Mouse (Mus musculus): ENCODE measurements at regions not wholly inside any gene's neighbourhood (a gene's known extent, or its start where the extent isn't known, plus 50 kb on each side); places are given as distances from the start of the nearest gene placed in this dataset.
A peak's percentile ranks its signal among the peaks of the same experiment; 100 is the strongest.

DNA sequence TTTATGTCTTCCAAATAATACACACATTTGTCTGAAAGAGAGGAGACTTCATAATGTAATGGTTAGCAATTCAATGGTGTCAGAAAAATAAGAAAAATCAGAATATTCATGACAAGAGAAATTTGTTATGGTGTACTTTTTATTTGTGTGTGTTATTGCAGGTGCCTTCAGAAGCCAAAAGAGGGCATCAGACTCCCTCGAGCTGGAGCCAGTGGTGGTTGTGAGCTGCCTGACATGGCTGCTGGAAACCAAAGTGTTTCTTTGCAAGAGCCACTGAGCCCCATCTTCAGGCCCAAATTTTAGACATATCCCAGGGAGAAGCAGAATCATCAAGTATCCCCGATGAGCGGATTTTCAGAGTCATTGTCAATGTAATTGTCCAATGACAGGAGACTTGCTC is 81.9 kb downstream of the Tm2d3 start:
- DNase-seq, result no peak

DNA sequence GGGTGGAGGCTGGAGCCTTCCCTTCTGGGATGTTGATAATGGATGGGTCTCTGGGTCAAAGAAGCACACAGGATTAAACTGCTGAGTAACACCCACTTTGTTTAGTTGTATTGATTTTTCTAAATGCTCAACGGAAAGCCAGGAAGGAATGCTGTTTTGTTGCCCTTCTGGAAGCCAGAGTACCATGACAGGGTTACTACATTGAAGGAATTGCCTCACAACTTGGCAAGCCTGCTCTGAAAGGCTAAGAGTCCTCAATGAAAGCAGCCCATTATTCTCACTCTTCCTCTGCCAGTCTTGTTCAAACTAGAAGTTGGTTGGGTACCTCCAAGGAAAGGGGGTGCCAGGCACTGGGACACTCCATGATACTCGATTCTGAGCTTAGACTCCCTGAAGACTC is 83.0 kb downstream of the Tm2d3 start:
- no peak for DNase-seq

DNA sequence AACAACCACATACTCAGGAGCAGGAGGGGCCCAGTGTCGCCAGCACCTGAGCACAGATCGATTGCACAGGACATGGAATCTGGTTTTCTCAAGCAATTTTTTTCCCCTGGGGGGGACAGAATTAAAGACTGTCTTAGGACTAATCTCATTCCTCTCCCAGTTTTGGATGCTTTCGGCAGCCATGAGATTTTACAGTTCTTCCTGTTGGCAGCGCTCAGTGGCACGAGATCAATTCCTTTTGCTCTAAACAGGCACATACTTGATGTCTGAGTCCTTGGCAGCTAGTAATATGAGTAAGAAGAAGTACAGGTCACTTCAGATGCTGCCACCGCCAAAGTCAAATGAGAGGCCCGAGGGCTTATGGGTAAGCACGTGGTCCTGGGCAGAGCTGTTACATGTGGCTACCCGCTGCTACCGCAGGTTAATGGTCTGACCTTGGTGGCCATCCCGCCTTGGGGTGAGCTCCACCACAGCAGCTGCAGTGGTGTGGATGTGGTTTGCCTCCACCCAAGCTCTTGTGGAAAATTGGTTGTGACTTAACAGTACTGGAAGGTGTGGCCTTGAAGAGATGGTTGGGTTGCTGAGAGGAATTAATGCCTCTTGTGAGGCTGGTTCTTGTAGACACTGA is 83.5 kb downstream of the Tm2d3 start:
- DNase-seq, result no peak

DNA sequence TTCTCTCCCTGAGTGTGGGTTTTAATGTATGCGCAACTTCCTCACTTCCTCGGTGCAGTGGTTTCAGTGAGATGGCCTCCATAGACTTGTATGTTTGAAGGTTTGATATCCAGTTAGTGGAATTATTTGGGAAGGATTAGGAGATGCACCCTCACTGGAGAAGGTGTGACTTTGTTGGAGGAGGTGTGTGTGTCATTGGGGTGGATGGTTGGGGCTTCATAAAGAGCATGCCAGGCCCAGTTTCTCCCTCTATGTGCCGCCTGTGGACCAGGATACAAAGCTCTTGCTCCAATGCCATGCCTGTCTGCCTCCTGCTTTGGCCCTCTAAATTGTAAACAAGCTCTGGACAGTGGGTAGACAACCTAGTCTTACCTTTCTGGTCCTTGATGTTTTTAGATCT is 84.0 kb downstream of the Tm2d3 start:
- no peak for DNase-seq

DNA sequence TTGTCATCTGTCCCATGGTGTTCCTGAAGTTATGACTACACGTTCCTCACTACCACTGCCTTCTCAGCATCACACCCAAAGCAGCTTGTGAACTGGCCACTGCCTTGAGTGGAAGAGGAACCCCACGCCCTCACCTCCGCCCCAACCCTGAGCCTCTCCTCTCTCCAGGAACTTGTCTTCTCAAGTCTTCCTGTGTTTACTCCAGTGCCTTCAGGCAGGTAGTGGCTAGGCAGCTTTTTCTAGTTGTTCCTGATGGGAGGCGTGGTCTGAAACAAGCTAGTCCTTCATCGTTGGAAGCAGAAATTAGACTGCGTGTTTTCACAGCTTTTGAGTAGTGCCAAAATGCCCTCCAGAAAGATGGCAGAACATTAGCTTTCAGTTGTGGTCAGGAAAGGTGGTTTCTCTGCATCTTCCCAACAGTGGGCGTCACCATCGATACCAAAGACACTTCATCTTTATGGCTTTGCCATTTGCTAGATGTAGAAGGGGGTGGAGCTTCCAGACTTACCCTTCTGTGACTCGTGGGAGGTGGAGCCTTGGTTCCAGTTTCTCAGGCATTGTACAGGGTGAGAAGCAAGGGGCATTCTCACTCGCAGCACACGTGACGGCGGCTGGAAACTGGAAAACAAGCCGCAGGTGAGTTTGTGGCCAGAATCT is 81.7 kb upstream of the Pcsk6 start:
- no peak for DNase-seq

DNA sequence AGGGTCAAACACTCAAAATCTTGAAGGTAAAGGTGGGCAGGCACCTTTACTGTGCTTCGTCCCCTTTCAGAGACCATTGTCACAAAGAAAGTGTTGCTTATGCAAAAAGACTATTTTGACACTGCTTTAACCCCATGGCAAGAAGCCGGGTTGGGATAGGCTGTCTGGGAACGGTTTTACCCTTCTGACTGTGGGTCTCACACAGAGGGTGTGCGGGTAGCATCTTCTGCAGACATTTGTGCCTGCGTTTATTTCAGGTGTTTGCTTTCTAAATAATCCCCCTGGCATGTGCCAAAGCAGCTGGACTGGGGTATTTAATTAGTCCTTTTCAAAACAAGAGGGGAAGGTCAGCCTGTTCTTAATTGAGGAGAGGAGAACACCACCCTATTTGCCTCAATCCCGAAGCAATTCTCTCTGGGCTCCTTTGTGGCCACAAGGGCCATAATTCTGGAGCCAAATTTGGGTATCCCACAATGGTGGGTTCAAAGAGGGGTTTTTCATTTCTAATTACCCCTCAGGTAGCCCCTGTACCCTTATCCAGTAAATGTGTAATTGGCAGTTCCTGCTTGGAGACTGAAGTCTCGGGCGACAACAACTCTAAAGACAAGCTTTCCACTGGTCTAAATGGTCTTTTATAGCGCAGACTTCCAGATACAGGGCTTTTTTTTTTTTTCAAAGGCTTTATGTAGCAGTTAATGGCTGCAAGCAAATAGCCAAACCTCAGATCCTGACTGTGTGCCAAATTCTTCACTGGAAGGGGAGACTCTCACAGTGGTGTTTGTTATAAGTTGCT is 80.8 kb upstream of the Pcsk6 start:
- no peak for DNase-seq

DNA sequence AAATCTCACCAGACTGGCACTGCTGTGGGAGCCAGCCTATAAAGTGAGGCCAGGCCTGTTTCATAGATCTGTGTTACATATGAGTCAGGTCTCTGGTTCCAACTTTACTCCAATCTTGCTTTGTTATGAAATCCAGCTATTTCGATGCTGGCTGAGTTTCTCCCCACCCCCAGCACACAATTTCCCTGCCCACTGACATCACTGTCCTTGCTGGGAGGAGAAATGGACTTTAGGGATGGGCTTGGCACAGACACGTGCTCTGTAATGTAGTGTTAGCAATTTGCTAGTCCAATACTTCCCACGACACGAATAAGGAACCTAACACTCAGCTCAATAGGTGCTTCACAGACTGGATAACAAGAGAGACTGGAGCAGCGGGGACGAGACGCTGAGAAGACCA is 79.5 kb upstream of the Pcsk6 start:
- DNase-seq, result no peak

DNA sequence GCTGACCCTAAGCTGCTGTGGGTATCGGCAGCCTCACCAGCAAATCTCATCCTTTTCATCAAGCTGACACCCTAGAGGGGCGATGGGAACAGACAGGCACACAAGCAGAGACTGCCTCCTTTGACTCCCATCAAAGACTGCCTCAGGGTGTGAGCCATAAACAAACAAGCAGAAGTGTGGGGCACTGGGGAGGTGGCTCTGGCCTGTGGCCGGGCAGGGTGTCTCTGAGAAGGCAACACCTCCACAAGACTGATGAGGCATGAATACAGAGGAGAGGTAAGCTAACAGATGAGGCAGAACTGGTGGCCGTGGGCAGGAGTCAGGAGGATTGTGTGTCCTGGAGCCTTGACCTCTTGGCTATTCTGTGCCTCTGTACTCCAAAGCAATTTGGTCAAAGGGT is 77.8 kb upstream of the Pcsk6 start:
- DNase-seq, result no peak

DNA sequence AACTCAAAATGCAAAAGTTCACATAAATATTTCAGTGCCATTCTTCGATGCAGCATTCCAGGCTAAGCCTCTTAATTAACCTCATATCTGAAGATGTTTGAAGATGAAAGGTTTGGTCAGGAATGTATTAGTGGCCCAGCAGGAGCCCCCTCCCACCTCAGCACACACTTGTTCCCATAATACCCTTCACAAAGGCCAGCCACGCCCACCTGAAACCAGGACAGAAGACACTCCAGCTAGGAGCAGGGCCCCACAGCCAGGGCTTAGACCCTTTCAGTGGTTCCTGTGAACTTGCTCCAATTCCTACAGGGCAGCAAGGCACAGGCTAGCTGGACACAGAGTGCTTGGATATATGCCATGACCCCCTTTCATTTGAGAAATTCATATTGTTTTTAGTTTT is 74.6 kb upstream of the Pcsk6 start:
- DNase-seq, result no peak

DNA sequence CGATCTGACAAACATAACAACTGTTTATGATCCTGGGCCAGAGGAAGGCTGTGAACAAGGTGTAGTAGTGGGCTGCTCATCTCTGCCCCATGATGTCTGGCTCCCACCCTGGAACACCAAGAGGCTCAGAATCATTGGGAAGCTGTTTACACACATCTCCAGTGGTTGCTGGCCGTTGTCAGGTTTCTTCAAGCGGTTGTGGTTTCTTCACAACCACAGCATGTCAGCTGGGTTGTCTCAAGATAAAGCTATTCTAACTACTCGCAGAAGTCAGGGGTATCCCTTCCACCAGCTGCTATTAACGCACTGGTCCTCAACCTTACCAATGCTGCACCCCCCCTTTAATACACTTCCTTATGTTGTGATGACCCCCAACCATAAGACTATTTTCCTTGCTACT is 73.7 kb upstream of the Pcsk6 start:
- no peak for DNase-seq

DNA sequence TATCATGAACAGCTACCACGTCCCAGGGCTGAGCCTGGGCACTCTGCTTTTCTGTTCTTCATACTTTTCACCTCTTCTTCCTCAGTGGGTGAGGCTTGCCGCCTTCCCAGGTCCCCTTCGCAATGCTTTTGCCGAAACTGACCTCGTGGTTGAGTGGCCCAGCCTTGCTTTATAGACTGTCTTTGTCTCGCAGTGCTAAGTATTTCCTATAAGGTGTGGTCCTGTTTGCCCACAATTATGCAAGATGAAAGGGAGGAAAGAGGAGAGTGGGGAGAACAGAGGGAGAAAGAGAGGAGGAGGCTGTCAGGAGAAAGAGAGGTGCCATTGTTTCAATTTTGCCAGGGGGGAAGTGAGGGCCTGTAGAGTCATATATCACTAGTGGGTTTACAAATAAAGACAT is 71.3 kb upstream of the Pcsk6 start:
- no peak for DNase-seq

DNA sequence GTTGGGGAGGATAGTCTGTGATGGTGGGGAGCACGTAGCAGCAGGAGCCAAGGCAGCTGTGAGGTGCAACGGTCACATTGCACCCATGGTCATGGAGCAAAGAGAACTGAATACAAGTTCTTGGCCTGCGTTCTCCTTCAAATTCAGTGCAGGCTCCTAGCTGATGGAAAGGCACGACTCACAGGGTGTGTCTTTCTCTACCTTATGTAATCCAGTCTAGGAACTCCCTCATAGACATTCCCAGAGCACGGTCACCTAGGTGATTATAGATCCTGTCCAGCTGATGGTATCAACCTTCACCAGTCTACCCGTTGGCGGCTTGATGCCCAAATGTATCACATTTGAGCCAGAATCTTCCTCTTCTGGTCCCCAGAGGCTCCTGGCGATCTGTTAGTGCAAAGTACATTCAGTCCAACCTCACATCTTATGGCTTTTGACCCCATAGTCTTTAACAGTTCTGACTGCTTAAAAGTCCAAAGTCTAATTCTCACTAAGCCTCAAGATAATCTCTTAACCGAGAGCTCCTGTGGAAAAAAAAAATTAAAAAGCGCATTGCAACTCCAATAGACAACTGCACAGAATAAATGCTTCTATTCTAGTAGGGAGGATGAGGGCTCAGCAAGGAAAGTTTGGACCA is 69.2 kb upstream of the Pcsk6 start:
- no peak for DNase-seq

DNA sequence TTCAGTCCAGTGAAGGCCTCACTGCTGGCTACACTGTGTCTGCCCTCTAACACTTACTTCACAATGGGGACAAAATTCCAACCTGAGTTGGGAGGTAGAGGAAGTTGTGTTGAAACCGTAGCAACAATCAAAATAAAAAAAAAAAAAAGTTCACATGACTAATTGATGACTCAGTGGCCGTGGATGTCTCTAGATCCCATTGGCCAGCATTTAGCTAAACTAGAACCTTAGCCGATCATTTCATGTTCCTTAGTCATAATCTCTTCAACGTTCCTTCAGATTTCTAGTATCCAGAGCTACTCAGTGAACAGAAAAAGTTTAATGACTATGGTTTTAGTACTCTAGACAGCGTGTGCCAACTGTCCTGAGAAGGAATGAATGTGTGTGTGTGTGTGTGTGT is 59.2 kb upstream of the Pcsk6 start:
- DNase-seq, result no peak

DNA sequence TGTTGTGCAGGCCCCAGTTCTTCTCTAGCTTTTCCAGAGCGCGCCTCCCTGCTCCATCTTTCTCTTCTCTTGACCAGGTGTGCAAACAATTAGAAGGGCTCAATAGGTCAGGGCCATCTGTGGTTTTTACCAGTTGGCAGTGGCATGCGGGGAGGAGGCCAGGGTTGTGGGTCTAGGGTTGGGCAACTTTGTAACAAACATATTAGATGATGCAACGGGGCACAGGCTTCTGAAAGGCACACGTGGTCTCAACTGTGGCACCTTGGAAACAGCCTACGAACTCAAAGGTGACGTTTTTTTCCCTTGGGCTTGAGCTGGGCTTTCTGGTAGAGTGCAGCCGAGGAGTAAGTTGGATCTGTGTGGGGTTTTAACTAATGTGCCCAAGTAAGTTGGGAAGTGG is 58.7 kb upstream of the Pcsk6 start:
- no peak for DNase-seq

DNA sequence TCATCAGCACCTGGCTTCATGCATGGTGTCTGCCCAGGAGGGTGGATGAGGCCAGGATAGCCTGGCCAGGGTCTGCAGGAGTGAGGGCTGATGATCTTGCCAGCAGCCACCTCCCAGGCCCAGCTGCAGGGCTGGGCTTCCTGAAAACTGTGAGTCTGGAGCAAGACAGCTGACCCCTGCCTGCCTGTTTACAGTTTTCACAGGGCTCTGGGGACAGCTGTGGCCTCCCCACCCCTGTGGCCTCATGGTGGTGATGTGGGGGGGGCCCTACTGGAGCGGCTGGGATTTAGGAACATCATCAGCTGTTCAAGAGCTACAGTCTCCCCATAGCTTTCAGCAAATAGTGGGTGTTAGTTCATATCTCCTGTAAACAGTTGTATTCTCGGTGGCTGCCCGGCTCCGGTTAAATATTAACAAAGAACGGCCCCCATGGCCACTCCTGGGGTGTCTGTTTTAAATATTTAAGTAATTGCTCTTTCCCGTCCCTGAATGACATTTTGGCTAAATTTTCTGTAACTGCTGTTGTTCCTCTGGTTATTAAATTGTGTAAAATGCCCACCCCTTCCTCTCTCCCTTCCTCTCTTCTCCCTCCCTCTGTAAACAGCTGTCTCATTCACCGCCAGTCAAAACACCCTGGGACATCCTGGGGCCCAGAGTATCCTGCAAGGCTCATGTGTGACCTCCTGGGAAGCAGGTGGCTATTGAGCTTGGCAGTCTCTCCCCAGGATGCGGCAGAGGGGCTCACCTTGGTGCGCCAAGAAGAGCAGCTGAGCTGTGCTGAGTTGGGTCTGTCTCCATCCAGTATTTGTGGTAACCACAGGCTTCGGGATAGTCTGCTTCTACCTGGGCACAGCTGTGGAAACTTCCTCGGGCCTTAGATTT is 57.9 kb upstream of the Pcsk6 start:
- DNase-seq, result peak; percentile 65
